Mouse (Mus musculus) mouse embryonic stem cell (cell line): ENCODE results near the gene Dgkg.

ENCODE experiments used
- in situ Hi-C, 2 experiments: fragments of 300-500 bp; cut with MboI; formaldehyde crosslinking; loops; 1 replicate in 1 of 2; 3 replicates in 1 of 2; pipeline ENCODE4 v1.14.3; 2019 to 2020; ENCODE audit warnings: low sequenced_read_pairs in 2 of 2, low pct_unique_long_range_greater_than_20kb in 1 of 2, mixed read lengths in 1 of 2; ENCODE audit not compliant: unreplicated experiment in 1 of 2

The Dgkg gene

DNA sequence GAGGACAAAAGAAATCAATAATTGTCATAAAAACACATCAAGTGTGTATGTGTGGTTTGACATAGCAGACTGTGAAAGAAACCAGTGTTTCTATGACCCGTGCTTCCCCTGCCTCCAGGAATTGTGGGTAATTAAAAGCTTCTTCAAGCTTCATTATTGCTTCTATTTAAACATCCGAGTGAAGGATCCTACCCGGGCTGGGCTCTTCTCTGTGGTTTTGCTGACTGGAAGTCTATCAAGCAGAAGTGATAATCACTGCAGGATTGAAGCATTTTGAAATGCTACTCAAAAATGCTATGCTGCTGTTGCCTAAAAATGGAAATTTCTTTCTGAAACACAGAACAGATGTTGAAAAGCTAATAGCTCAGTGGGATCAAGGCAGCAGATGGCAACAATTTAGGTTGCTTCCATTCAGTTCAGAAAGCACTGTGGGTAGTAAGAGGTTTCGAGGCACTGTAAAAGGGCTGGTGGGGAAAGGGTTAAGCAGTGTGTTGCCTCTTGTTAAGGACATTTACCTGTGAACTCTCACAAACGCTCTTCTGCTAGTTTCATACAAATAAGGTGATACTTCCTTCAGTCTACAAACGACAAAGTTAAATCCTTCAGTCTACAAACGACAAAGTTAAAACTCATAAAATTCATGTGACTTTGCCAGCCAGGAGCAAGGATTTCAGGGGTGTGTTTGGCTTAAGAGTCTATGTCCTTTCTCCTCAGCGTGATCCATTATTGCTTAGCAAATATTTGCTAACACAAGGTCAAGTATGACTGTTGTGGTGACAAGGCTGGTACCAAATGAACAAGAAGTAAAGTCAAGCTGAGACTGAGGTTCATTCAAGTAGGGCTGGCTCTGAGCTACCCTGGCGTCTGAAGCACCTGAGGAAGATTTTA, 43.6 kb downstream of the Dgkg start:
- in situ Hi-C loops, result no loop called here

DNA sequence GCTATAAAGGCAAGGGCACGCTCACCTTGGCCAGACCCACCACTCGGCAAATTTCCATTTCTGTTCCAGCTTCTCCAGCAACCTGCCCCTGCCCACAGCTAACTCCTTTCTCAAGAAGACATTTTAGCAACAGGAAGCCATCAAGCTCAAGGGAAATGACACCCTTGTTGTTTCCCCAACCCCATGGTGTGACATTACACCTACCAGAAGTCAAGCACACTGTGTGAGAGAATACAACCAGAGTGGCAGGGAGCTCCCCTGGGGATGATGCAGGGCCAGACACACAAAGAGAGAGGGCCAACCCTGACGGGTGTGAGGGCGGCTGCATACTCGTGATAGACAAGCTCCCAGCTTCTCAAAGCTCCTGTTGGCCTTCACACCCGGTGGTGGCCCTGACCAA, 49.0 kb downstream of the Dgkg start:
- in situ Hi-C loops, result no loop called here

DNA sequence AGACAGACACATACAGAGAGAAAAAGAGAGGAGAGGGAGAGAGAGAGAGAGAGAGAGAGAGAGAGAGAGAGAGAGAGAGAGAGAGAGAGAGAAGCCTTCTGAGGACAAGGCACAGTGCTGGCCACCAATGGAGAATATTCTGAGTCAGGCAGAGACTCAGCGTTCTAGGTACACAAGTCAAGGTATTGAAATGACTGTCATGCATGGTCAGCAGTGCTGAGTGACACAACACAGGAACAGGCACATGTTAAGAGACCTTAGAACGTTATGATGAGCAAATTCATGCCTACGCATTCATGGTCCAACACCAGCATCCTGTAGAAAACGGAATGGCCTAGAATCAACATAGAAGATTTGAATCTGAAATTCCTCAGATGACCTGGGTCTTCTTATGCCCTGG, 50.0 kb downstream of the Dgkg start:
- in situ Hi-C loops, result no loop called here

DNA sequence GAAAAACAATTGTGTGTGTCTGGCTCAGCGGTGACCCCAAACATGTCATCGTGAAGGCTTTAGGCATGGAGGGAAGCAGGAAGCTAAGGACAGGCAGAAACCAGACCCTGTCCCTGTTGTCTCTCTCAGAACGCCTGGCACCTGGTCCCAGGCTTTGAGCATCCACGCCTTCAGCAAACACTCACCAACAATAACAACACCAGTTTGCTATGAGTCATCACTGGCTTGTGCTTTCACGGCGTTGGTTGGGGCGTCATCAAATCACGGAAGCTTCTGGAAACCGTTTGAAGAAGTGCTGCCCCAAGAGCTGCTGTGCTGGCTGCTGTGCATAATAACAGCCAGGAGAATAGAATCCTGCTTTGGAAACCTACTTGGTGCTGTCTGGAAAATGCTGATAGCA, 54.6 kb downstream of the Dgkg start:
- in situ Hi-C loops, result no loop called here

DNA sequence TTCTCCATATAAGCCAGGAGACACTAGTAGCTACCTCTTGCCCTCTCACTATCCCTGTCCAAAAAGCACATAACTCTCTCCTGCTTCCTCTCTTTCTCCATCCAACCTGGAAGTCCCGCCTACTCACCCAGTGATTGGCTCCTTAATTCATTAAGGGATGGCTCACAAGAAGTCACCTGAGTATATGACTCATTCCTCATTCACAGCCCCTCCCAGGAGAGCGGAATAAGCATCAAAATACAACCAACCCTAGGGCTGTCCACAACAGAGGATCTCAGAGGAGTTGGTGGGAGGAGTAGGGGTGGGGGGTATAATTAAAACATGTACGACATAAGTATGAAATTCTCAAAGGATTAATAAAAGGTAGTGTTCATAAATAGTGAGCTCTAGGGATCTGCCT, 55.3 kb downstream of the Dgkg start:
- in situ Hi-C loops, result no loop called here

DNA sequence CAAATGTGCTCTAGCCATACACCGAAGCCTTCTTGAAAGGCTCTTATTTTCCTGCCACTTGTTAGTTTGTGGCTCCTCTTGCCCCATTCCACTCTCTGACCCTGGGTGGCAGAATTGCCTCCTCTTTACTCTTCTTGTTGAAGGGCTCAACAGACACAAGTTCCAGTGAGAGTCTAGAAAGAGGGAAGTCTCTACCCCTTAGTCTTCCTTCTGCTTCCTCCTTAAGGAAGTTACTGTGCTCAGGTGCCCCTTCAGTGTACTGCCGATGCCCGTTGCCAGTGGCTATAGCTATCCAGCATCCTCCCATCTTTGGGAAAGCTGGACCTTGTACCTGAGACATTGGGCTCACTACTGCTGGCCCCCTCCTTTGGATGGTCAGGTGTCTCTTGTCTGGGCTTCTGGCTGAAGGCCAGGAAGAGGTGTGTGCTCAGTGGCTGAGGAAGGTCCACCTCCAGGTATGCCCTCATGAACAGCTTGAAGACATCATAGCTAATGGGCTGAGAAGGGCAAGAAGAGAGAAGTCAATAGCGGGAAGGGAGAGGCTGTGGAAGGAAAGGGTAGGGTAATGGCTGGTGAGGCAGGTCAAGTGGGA, 56.8 kb downstream of the Dgkg start:
- in situ Hi-C loops, result no loop called here

DNA sequence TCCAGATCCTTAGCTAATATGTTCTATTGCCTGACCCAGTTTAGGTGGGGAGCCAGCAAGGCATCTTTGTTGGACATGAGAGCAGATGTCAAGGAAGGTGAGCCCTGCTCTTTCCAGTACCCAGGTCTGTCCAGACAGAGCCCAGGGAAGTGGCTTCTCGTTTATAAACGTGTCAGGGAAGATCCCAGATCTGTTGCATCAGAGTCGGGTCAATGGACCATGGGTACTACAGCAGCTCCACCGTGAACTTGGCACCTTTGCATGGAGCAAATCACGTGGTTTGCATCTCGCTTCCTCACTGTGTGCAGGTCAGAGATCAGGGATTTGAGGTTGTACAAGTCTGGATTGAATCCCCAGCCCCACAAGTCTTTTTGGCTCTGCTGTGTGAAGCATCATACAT, 58.3 kb downstream of the Dgkg start:
- in situ Hi-C loops, result no loop called here

DNA sequence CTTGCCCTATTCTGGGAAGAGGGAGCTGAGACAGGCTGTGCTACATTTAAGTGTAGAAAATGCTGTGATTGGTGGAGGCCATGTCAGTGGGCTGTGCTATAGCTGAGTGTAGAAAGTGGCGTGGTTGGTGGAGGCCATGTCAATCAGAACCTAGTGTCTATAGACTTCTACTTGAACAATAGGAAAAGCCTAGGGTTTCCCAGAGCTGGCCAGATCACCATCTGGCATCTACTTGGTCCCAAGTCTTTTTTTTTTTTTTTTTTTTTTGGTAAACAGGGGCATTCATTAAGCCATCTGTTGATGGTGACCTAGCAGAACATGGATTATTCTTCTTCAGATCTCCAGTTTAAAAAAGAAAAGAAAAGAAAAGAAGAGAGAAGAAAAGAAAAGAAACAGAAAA, 60.6 kb downstream of the Dgkg start:
- in situ Hi-C loops, result no loop called here

DNA sequence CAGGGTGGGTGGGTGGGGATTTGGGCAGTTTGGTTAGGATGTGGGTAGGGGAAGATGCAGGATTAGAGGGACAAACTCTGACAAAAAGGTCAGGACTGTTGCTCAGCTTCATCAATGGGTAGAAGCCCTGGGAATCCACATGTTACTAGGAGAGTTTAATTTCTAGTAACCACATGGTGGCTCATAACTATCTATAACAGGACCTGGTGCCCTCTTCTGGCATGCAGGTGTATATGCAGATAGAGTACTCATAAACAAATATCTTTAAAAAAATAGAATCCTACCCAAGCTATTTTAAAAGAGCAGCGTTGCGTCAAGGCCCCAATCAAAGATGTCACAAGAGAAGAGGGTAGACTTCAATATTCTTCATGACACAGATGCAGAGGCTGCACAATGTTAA, 63.1 kb downstream of the Dgkg start:
- in situ Hi-C loops, result no loop called here

DNA sequence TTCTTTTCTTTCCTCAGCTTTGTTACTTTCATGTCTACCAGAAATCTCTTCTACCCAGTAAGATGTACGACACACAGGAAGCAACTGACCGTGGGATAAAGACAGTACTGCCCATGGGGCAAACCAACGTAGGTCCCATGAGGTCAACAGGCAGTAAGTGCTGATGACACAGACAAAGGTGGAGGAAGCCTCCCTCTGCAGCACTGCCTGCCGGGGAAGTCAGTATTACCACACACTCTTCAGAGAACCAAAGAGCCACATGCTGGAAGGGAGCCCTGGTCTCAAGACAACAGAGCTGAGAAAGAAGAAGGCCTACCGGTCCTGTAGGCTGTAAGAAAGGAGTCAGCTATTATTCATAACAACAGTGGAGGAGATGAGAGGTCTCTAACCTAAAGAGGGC, 67.4 kb downstream of the Dgkg start:
- in situ Hi-C loops, result no loop called here

DNA sequence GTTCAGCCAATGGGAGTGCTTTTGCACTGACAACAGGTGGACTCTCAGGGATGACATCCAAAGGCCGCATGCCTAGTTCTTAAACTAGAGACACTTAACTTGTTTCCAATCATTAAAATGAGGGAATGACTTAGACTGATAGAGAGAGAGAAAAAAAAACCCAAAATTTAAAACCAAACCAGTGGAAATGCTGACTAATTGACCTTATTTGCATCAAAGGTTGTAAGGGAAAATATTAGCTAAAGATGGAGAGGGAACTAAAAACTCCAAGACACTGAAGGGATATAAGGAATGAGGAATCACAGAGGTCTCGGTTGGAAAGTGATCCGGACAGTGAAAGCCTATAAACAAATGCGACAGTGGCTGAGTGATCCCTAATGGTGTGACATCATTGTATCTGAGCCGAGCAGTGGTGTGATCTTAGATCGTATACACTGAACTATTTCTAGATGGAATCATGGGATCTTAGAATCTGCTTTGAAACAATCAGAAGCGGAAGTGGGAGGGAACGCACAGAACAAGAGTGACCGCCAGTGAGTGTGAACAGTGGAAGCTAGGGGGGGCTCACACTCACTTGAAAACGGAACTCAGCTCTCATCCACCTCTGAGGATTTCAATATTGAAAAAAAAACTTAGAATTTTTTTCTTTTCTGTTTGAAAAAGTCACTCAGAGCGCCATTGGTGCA, 70.7 kb downstream of the Dgkg start:
- in situ Hi-C loops, result no loop called here

DNA sequence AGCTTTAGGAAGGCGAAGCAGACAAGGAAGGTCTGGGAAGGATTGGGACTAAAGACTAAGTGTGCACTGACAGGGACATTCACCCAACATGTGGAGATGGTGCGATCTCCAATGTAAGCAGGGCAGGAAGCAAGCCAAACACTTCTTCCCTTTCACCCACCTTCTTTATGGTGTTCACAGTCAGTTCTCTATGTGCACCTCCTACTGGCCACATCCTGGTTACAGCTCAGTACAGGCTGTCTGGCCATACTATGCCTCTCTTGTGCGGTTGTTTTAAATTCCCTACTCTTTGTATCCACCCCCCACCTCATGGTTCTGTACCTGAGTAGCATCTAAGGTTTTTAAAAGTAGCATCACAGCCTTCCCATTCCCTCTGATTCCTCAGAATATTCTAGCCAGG, 71.5 kb downstream of the Dgkg start:
- in situ Hi-C loops, result no loop called here

DNA sequence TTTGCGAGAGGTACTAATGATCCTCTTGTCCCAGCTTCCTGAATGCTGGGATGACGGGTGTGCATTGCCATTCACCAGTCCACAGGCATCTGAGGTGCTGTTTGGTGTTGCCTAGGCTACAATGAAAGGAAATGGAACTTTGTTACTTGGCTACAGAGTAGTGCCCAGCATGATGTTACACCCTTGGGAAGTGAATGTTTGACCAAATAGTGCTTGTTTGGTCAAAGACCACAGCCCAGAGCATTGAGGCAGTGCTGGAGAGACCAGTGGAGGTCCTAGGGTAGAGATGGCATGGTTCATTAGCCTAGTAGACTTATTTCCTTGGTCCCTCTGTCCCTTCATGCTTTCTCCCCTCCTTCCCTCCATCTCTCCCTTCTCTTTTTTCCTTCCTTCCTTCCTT, 73.6 kb downstream of the Dgkg start:
- in situ Hi-C loops, result no loop called here

DNA sequence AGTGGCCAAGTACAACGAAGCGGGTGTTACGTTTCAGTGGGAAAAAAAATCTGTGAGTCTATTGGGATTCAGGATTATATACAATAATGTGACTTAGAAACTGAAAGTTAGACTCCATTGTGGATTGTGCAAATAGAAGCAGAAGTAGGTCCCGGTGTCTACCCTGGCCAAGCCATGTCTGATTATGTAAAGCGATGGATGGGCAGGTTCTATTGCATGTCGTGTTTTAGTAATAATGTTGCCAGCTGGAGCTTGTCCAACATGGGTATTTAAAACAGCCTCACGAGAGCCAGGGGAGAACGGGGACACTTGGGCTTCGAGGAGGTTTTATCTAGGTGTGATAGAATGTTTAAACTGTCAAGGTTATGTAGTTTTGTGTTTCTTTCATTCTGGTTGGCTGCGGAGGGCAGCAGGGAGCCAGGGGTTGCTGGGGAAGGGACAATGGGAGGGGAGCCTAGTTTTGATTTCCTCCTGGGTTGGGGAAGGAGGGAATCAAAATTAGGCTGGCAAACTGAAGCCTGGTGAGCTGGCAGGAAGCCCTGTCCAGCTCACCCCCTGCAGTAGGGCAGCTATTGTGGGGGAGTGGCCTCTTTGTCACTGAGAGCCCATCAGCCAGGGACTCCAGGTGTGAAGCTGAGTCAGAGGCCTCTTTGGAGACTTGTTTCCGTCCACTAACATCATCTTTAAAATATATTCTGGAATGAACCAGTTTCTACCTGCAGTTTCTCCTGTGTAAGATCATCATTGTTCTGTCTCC, 74.7 kb downstream of the Dgkg start:
- in situ Hi-C loops, result no loop called here

DNA sequence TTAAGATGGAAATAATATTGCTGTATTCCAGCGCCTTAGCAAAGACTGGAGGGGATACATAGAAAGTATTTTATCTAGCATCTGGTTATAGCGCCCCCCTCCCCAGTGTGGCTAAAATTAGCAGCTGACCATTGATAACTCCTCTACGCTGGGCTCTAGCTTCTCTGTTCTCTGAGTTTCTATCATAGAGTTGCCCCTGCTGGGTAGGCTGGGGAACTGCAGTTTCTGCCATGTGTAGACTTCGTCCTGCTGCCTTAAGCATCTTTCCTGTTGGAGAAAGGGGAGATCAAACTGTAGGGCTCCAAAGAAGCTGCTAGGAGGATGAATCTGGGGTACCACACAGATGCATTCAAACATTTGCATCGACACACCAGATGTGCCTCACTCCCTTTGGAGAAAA, 76.9 kb downstream of the Dgkg start:
- in situ Hi-C loops, result no loop called here

DNA sequence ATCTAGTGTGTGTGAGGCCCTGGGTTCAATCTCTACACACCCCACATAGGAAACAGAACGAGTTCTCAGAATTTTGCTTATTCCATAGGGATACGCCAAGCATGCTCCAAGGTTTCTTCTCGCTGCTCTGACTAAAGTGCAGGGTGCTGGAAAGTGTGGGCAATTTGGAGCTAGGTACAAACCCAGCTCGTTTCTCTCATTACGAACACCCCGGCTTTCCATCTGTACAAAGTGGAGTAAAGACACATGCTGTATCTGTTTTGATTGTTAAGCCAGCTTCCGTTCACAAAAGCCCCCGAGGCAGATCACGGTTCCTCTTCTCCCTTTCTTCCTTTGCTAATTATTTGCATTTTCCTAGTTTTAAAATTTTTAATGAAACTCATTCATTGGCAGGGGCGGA, 78.1 kb downstream of the Dgkg start:
- in situ Hi-C loops, result loop anchor here in 1 of 2 experiments (5.0 kb wide), 1 partner anchor 223 kb away; no protein-coding TSS in a partner anchor

DNA sequence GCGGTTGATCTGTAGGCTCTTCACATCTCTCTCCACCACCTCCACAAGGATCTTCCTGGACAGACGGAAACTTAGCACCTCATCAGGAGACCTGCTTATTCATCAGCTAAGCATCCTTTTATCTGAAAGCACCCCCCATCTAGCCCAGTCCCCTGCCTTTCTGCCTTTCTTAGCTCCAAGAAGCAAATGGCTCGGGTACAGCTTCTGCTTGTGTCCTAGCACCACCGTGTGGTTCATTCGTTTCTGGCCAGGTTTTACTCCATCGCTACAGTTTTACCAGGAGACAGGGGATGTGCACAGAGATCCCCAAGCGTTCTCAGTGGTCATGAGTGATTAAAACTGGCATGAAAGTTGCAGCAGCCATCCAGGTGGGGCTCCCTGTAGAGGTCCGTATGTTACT, 79.4 kb downstream of the Dgkg start:
- in situ Hi-C loops, result loop anchor here in 1 of 2 experiments (5.0 kb wide), 1 partner anchor 225 kb away; no protein-coding TSS in a partner anchor

DNA sequence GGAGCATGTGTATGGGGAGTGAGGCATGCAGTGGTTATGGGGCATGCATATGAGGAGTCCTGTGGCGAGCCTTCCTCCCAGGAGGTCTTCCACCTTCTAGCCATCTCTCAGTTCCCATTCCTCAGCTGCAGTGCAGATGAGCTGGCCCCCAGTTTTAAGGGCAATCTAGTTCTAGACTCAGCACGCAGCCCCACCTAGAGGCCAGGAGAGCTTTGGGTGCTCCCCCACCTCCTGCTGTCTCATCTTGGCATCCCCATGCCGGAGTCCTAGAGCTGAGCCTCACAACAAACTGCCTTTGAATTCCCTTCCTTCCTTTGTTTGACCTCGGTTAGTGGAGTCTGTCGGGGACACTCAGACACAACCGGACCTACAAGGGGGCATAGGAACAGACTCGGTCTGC, 82.9 kb downstream of the Dgkg start:
- in situ Hi-C loops, result no loop called here
